Mouse (Mus musculus) liver, postnatal 0 days (tissue): ENCODE data around the gene Uroc1.

Experiments
- CTCF ChIP-seq: sonication (generic); IDR thresholded peaks from 2 replicates; pipeline ENCODE4 v1.5.1; 2016; ENCODE audit warnings: antibody characterized with exemption, low read depth
- EP300 ChIP-seq: IDR thresholded peaks from 2 replicates; pipeline ENCODE4 v1.6.1; 2016; ENCODE audit warnings: antibody characterized with exemption, low read depth, mild to moderate bottlenecking

DNA sequence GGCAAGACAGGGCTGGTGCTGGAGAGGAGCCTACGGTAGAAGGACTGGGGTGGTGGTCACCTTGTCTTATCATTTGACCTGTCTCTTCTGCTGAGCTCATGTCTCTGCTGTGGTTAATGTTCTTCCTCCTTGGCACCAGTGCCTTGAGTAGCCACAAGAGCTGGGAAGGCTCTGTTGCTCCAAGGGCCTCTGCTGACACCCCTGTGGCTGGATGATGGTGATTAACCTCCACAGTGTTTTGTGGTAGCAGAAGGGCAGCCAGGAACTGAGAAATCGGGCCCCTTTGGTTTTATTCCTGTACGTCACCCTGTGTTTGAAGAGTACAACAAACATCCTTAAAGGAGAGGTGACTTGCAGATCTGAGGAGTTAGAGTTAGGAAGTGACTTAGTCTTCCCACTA, 1.2 kb downstream of the Uroc1 start:
- TF ChIP-seq CTCF (no peak), EP300 (no peak)
